ENCODE assay signal across 14 mouse cellular contexts in the genomic region with DNA sequence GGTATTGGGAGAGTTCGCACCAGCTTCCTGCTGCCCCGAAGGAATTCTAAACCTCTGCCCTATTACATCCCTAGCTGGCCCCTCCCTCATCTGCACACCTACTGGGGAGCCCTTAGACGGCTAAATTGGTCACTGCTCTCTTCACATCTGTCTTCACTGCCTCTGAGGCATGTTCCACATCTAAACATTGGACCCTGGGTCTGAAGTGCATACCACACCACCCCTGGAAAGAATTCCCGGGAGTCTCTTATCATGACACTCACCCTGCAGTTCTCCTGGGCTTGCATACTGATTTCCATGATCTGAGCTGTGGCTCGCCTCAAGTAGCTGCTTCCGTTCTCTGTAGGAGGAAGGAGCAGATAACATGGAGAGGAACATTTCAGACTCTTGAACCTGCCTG. TPM values are rescaled to one million over a fixed set of nuclear protein-coding genes. Genes with fewer than 3 reads are reported as not detected.
DNase-seq lines count a peak whose midpoint lies in the region; ATAC-seq and TF ChIP-seq lines count a peak whose summit lies in the region.
"Had no signal": no experiment of that assay in that cellular context is flagged by ENCODE, and none has a peak within 500 bp of the region (broad histone marks: within the 10 kb centered on the region; RNA-seq: fewer than 3 reads in every experiment).

No protein-coding gene starts in this region.

- no peak overlapping the region for H3K4me2 ChIP-seq in forebrain, embryonic 14.5 days (ENCODE audit: low read length)
- H3K4me2 ChIP-seq in forebrain, embryonic 13.5 days = no peak overlapping the region
- H3K4me2 ChIP-seq in kidney, embryonic 16.5 days (replicated peaks; ENCODE audit: low read depth, low read length) = peak overlapping the region; percentile 41; the same call in 1 of the 2 replicates

- H3K27me3 ChIP-seq in forebrain, embryonic 14.5 days (replicated peaks; ENCODE audit: control insufficient read depth, insufficient read depth, low read length) = no peaks in the 10 kb centered on the region
- H3K27me3 ChIP-seq in forebrain, embryonic 13.5 days = no peaks in the 10 kb centered on the region
- H3K27me3 ChIP-seq in kidney, embryonic 16.5 days (ENCODE audit: insufficient read depth, low read length) = no peaks in the 10 kb centered on the region
- H3K27me3 ChIP-seq in ES-Bruce4 (ENCODE audit: control insufficient read depth, insufficient read depth, low read length, poor library complexity, severe bottlenecking) = no peaks in the 10 kb centered on the region
- H3K27me3 ChIP-seq in limb, embryonic 10.5 days (ENCODE audit: low read depth, poor library complexity, severe bottlenecking) = no peaks in the 10 kb centered on the region

- no peak overlapping the region for H3K4me3 ChIP-seq in forebrain, embryonic 14.5 days (ENCODE audit: low read depth, low read length)
- H3K4me3 ChIP-seq in forebrain, embryonic 13.5 days = no peak overlapping the region
- H3K4me3 ChIP-seq in kidney, embryonic 16.5 days (ENCODE audit: low read length) = no peak overlapping the region
- H3K4me3 ChIP-seq in ES-Bruce4 (ENCODE audit: low read depth, low read length) = no peak overlapping the region
- H3K4me3 ChIP-seq in limb, embryonic 10.5 days = 0 out of 2 replicates have a peak overlapping the region, but pooled peaks have one; percentile 9
- H3K4me3 ChIP-seq: myocyte had no signal

- no peaks in the 10 kb centered on the region for H3K9me3 ChIP-seq in forebrain, embryonic 14.5 days (replicated peaks; ENCODE audit: control insufficient read depth, low read length)
- H3K9me3 ChIP-seq in forebrain, embryonic 13.5 days (replicated peaks) = no peaks in the 10 kb centered on the region
- no peaks in the 10 kb centered on the region for H3K9me3 ChIP-seq in kidney, embryonic 16.5 days (ENCODE audit: low read length)
- H3K9me3 ChIP-seq in ES-Bruce4 (replicated peaks; ENCODE audit: control insufficient read depth, insufficient read depth, low read length, poor library complexity, severe bottlenecking) = no peaks in the 10 kb centered on the region
- no peaks in the 10 kb centered on the region for H3K9me3 ChIP-seq in limb, embryonic 10.5 days (replicated peaks)

- no peak for DNase-seq in forebrain, embryonic 14.5 days (ENCODE audit: low spot score)
- no peak for DNase-seq in kidney, adult 9 months
- no peak for DNase-seq in limb, embryonic 10.5 days (ENCODE audit: low spot score)
- no peak for DNase-seq in spleen, adult 18-20 months
- no peak for DNase-seq in right cerebral cortex, adult 2 months (ENCODE audit: low spot score in 2 of 2)
- DNase-seq: layer of hippocampus, adult 9-11 months had no signal

- no peak for TF ChIP-seq CTCF in ES-Bruce4 (IDR thresholded peaks at IDR 0.05; ENCODE audit: low read depth, low read length)

- H3K27ac ChIP-seq in forebrain, embryonic 14.5 days (ENCODE audit: low read depth, low read length) = no peak overlapping the region
- no peak overlapping the region for H3K27ac ChIP-seq in forebrain, embryonic 13.5 days
- peak overlapping the region; percentile 67 for H3K27ac ChIP-seq in kidney, embryonic 16.5 days (ENCODE audit: low read length)
- H3K27ac ChIP-seq in ES-Bruce4 (ENCODE audit: insufficient read depth, low read length) = peak overlapping the region; percentile 51
- H3K27ac ChIP-seq in limb, embryonic 10.5 days = peak overlapping the region; percentile 39; the same call in 1 of the 2 replicates

- no peak for TF ChIP-seq EP300 in ES-Bruce4 (IDR thresholded peaks at IDR 0.05; ENCODE audit: insufficient read depth, low read depth, low read length)

- peak; percentile 38; the same call in 1 of the 2 replicates for ATAC-seq in forebrain, embryonic 14.5 days
- ATAC-seq in forebrain, embryonic 13.5 days = no peak
- ATAC-seq in kidney, embryonic 16.5 days (ENCODE audit: low FRiP score, low TSS enrichment) = peak; percentile 78

- H3K4me1 ChIP-seq in forebrain, embryonic 14.5 days (ENCODE audit: control insufficient read depth, insufficient read depth, low read length) = peaks cover 2% of the 10 kb centered on the region; the same call in 1 of the 2 replicates
- peaks cover 21% of the 10 kb centered on the region for H3K4me1 ChIP-seq in forebrain, embryonic 13.5 days
- peaks cover 16% of the 10 kb centered on the region for H3K4me1 ChIP-seq in kidney, embryonic 16.5 days (ENCODE audit: insufficient read depth, low read length)
- peaks cover 4% of the 10 kb centered on the region for H3K4me1 ChIP-seq in ES-Bruce4 (ENCODE audit: control insufficient read depth, insufficient read depth, low read length)
- H3K4me1 ChIP-seq in limb, embryonic 10.5 days = peaks cover 29% of the 10 kb centered on the region

- TF ChIP-seq POLR2A in ES-Bruce4 (IDR thresholded peaks at IDR 0.05; ENCODE audit: insufficient read depth, low read length) = no peak

- H3K9ac ChIP-seq in forebrain, embryonic 14.5 days (ENCODE audit: low read length) = no peak overlapping the region
- H3K9ac ChIP-seq in forebrain, embryonic 13.5 days = no peak overlapping the region
- no peak overlapping the region for H3K9ac ChIP-seq in kidney, embryonic 16.5 days (replicated peaks; ENCODE audit: low read length)
- no peak overlapping the region for H3K9ac ChIP-seq in ES-Bruce4 (ENCODE audit: low read depth, poor library complexity, severe bottlenecking)

- 27% methylated on average over 6 of the region's 6 CpGs for WGBS in forebrain, embryonic 14.5 days
- 29% methylated on average over 6 of the region's 6 CpGs for WGBS in forebrain, embryonic 13.5 days
- 7% methylated on average over 6 of the region's 6 CpGs for WGBS in kidney, embryonic 16.5 days
- 11% methylated on average over 6 of the region's 6 CpGs for WGBS in limb, embryonic 10.5 days

- no peaks in the 10 kb centered on the region for H3K36me3 ChIP-seq in forebrain, embryonic 14.5 days (ENCODE audit: control insufficient read depth, insufficient read depth, low read length)
- H3K36me3 ChIP-seq in forebrain, embryonic 13.5 days (ENCODE audit: poor library complexity, severe bottlenecking) = no peaks in the 10 kb centered on the region
- H3K36me3 ChIP-seq in kidney, embryonic 16.5 days (ENCODE audit: insufficient read depth, low read length) = no peaks in the 10 kb centered on the region
- no peaks in the 10 kb centered on the region for H3K36me3 ChIP-seq in ES-Bruce4 (ENCODE audit: control insufficient read depth, insufficient read depth, low read length, poor library complexity, severe bottlenecking)
- no peaks in the 10 kb centered on the region for H3K36me3 ChIP-seq in limb, embryonic 10.5 days

RNA-seq across cellular contexts. Expression of a gene that starts 9.2 kb away (rescaled TPM):
- 2.1 and 3.4 TPM in 2 replicates for polyA plus RNA-seq in forebrain, embryonic 14.5 days (2014; fragmentation: Nextera tagmentation; extraction: Ambion mirVana)
- polyA plus RNA-seq in forebrain, embryonic 13.5 days (2015; fragmentation: Nextera tagmentation; extraction: Ambion mirVana) = 1.9 and 2.3 TPM in 2 replicates
- 6.7 and 7.8 TPM in 2 replicates for polyA plus RNA-seq in kidney, embryonic 16.5 days (2015; fragmentation: Nextera tagmentation; extraction: Ambion mirVana)
- 1.4 and 1.6 TPM in 2 replicates for polyA plus RNA-seq in ES-Bruce4 (2011; ENCODE audit: insufficient read depth, insufficient read length, low read depth, missing spikeins)
- polyA plus RNA-seq in limb, embryonic 10.5 days (2016; fragmentation: Nextera tagmentation; extraction: Ambion mirVana) = 2.4 and 2.5 TPM in 2 replicates

RNA-seq across cellular contexts. Expression of a gene that starts 24.5 kb away (rescaled TPM):
- 430 and 478 TPM in 2 replicates for polyA plus RNA-seq in forebrain, embryonic 14.5 days (2014; fragmentation: Nextera tagmentation; extraction: Ambion mirVana)
- polyA plus RNA-seq in forebrain, embryonic 13.5 days (2015; fragmentation: Nextera tagmentation; extraction: Ambion mirVana) = 299 and 312 TPM in 2 replicates
- 239 and 252 TPM in 2 replicates for polyA plus RNA-seq in kidney, embryonic 16.5 days (2015; fragmentation: Nextera tagmentation; extraction: Ambion mirVana)
- 108 and 113 TPM in 2 replicates for polyA plus RNA-seq in ES-Bruce4 (2011; ENCODE audit: insufficient read depth, insufficient read length, low read depth, missing spikeins)
- 157 and 165 TPM in 2 replicates for polyA plus RNA-seq in limb, embryonic 10.5 days (2016; fragmentation: Nextera tagmentation; extraction: Ambion mirVana)

RNA-seq across cellular contexts. Expression of a gene that starts 24.7 kb away (rescaled TPM):
- polyA plus RNA-seq in forebrain, embryonic 14.5 days (2014; fragmentation: Nextera tagmentation; extraction: Ambion mirVana) = 16.4 and 20.5 TPM in 2 replicates
- polyA plus RNA-seq in forebrain, embryonic 13.5 days (2015; fragmentation: Nextera tagmentation; extraction: Ambion mirVana) = 15.8 and 18.5 TPM in 2 replicates
- 58.6 and 62.0 TPM in 2 replicates for polyA plus RNA-seq in kidney, embryonic 16.5 days (2015; fragmentation: Nextera tagmentation; extraction: Ambion mirVana)
- polyA plus RNA-seq in ES-Bruce4 (2011; ENCODE audit: insufficient read depth, insufficient read length, low read depth, missing spikeins) = 3.0 and 5.4 TPM in 2 replicates
- 38.7 and 44.0 TPM in 2 replicates for polyA plus RNA-seq in limb, embryonic 10.5 days (2016; fragmentation: Nextera tagmentation; extraction: Ambion mirVana)

RNA-seq across cellular contexts. Expression of a gene that starts 40.5 kb away (rescaled TPM):
- polyA plus RNA-seq in forebrain, embryonic 14.5 days (2014; fragmentation: Nextera tagmentation; extraction: Ambion mirVana) = 0.10 TPM in 1 of 2 replicates, not detected in the other
- 0.14 TPM in 1 of 2 replicates, not detected in the other for polyA plus RNA-seq in forebrain, embryonic 13.5 days (2015; fragmentation: Nextera tagmentation; extraction: Ambion mirVana)
- not detected in 2 replicates for polyA plus RNA-seq in kidney, embryonic 16.5 days (2015; fragmentation: Nextera tagmentation; extraction: Ambion mirVana)
- not detected in 2 replicates for polyA plus RNA-seq in ES-Bruce4 (2011; ENCODE audit: insufficient read depth, insufficient read length, low read depth, missing spikeins)
- not detected in 2 replicates for polyA plus RNA-seq in limb, embryonic 10.5 days (2016; fragmentation: Nextera tagmentation; extraction: Ambion mirVana)
- polyA plus RNA-seq: C2C12; cortical plate, adult 2 months; liver, adult 2 months; myocyte; thymus, postnatal 0 days had no signal

Comparison
In these comparisons a context has a peak if more than half of its experiments do, and no peak if none do; other contexts are left out.
1. H3K27ac ChIP-seq: peak in kidney, embryonic 16.5 days (single experiment), ES-Bruce4 (single experiment) and limb, embryonic 10.5 days (single experiment); none in forebrain, embryonic 14.5 days (single experiment) and forebrain, embryonic 13.5 days (single experiment).